Mouse (Mus musculus): ENCODE measurements around the gene Fam155a. TPM values are rescaled to one million over a fixed set of nuclear protein-coding genes. Genes with fewer than 3 reads are reported as not detected.

Gene Fam155a
- polyA plus RNA-seq, 1 experiment = not detected

GRCm38 (mm10) chr8:9580192-9580591 is 190.8 kb downstream of the Fam155a start:
- Histone ChIP-seq H3K4me3 (ENCODE audit: insufficient read depth, low read depth, low read length) (no peak overlapping the region), H3K4me1 (ENCODE audit: control insufficient read depth, insufficient read depth, insufficient read length, low read length) (no peaks in the 10 kb centered on the region), H3K27ac (replicated peaks; ENCODE audit: low read depth, low read length) (no peak overlapping the region)

DNA sequence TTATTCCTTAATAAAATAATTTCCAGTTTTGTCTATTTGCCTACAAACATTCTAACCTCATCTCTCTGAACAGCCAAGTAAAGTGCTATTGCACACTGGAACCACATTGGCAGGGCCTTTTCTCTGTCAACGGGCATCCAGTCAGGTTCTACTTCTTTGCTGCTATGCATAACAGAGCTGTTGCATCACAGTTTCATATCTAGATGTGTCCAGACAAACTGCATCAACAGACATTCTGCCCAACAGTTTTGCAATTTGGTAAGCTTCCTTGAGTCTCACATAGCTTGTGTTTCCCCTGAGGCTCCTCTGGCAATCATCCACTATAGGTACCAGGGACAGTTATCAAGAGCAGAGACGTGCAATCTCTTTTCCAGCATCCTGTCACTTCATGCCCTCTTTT is 199.0 kb downstream of the Fam155a start:
- H3K27ac ChIP-seq (replicated peaks; ENCODE audit: low read depth, low read length) = no peak overlapping the region
- H3K4me1 ChIP-seq (ENCODE audit: control insufficient read depth, insufficient read depth, insufficient read length, low read length) = no peaks in the 10 kb centered on the region
- H3K4me3 ChIP-seq (ENCODE audit: insufficient read depth, low read depth, low read length) = no peak overlapping the region

DNA sequence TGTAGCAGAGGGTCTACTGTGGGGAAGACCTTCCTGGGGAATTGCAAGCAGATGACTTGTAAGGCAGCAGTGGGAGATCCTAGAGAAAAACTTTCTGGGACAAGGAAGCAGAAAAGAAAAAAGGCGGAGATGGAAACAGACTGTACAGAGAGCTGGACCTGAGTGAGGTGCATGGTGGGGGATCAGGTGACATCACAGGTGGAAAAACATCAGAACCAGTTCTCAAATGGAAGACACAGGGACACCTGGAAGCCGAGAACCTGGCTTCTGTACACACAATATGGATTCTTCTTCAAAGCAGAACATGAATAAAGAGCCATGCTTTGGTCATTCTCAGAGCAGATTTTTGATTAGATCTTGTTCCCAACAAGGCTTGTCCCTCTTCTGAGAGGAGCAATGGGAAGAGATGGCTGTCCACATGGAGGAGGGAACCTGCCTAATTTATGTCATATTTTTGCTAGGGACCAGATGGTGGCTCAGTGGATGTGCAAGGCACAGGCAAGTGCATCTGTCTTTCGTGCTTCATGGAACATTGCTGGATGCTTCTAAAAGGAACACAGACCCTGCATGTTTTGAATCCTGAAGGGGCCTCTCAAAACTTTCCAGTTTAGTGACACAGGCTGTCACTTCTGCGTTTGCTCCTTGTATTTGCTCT is 201.3 kb downstream of the Fam155a start:
- Histone ChIP-seq H3K4me1 (ENCODE audit: control insufficient read depth, insufficient read depth, insufficient read length, low read length) (no peaks in the 10 kb centered on the region), H3K4me3 (ENCODE audit: insufficient read depth, low read depth, low read length) (no peak overlapping the region), H3K27ac (replicated peaks; ENCODE audit: low read depth, low read length) (no peak overlapping the region)

DNA sequence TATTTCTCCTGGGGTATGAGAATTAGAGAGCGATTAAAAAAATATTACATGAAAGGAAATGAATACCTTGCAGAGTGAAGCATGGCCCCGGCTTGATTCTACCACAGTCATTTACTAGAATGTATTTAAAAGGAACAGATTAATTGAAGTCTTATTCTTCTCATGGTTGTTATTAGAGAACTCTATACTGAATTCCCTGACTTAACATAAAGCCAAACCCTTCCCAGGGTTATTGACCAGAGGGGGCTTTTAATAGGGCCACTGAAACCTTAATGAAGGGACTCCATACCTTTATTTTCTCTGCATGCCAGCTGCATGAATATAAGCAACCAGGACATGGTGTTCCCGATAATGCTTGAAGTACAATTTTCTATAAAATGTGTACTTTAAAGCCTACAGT is 221.8 kb downstream of the Fam155a start:
- Histone ChIP-seq H3K27ac (replicated peaks; ENCODE audit: low read depth, low read length) (no peak overlapping the region), H3K4me3 (ENCODE audit: insufficient read depth, low read depth, low read length) (no peak overlapping the region), H3K4me1 (ENCODE audit: control insufficient read depth, insufficient read depth, insufficient read length, low read length) (no peaks in the 10 kb centered on the region)

- Histone ChIP-seq H3K4me3 (ENCODE audit: insufficient read depth, low read depth, low read length) (no peak overlapping the region), H3K4me1 (ENCODE audit: control insufficient read depth, insufficient read depth, insufficient read length, low read length) (no peaks in the 10 kb centered on the region), H3K27ac (replicated peaks; ENCODE audit: low read depth, low read length) (no peak overlapping the region)
Observed at GRCm38 (mm10) chr8:9547558-9547954, 223.4 kb downstream of the Fam155a start.

DNA sequence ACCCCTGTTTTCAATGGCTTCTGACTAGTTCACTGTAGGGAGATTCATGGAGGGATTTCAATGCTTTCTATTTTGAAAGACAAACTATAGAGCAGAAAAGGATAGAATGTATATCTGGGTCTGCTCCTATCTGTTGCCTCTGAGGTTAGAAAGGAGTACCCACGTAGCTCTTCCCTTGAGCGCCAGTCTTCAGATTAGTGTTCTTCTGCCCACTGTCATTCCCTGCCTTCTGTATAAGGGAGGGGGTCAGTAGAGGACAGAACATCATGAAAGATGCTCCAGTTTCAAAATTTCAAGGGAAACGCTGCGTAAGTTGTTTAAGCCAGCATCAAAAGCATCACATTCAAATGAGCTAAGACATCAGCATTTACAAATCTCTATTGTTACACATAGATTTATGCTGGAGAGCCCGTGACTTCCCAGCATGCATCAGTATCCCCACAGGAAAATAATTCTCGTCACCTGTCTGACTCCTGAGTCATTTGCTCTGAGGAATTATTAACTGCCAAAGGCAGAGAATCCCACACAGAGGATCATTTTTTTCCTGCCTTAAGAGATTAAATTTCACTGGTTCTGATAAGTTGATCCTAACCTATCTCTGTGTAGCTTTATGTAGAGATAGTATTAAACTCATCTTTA is 223.9 kb downstream of the Fam155a start:
- Histone ChIP-seq H3K4me1 (ENCODE audit: control insufficient read depth, insufficient read depth, insufficient read length, low read length) (no peaks in the 10 kb centered on the region), H3K27ac (replicated peaks; ENCODE audit: low read depth, low read length) (no peak overlapping the region), H3K4me3 (ENCODE audit: insufficient read depth, low read depth, low read length) (no peak overlapping the region)

GRCm38 (mm10) chr8:9546429-9546828 is 224.5 kb downstream of the Fam155a start:
- Histone ChIP-seq H3K4me3 (ENCODE audit: insufficient read depth, low read depth, low read length) (no peak overlapping the region), H3K27ac (replicated peaks; ENCODE audit: low read depth, low read length) (no peak overlapping the region), H3K4me1 (ENCODE audit: control insufficient read depth, insufficient read depth, insufficient read length, low read length) (no peaks in the 10 kb centered on the region)

DNA sequence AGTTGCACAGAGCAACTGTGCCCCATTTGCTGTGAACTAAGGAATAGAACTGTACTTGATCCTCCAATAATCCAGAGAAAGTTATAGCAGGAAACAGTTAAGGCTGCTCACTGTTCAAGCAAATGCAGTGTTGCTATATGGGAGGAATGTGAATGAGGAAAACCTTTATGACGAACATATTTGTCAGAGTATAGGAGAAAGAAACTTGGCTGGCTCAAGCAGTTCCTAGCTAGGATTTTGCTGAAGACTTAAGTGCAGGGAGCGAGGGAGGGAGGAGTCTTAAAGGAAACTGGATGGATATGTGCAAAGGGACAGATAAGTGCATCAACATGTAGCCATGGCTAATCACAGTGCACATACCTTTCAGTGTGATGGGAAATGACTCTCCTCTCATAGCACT is 225.3 kb downstream of the Fam155a start:
- H3K4me3 ChIP-seq (ENCODE audit: insufficient read depth, low read depth, low read length) = no peak overlapping the region
- no peak overlapping the region for H3K27ac ChIP-seq (replicated peaks; ENCODE audit: low read depth, low read length)
- no peaks in the 10 kb centered on the region for H3K4me1 ChIP-seq (ENCODE audit: control insufficient read depth, insufficient read depth, insufficient read length, low read length)

GRCm38 (mm10) chr8:9535730-9536372 is 235.1 kb downstream of the Fam155a start:
- no peak overlapping the region for H3K27ac ChIP-seq (replicated peaks; ENCODE audit: low read depth, low read length)
- no peaks in the 10 kb centered on the region for H3K4me1 ChIP-seq (ENCODE audit: control insufficient read depth, insufficient read depth, insufficient read length, low read length)
- H3K4me3 ChIP-seq (ENCODE audit: insufficient read depth, low read depth, low read length) = no peak overlapping the region

DNA sequence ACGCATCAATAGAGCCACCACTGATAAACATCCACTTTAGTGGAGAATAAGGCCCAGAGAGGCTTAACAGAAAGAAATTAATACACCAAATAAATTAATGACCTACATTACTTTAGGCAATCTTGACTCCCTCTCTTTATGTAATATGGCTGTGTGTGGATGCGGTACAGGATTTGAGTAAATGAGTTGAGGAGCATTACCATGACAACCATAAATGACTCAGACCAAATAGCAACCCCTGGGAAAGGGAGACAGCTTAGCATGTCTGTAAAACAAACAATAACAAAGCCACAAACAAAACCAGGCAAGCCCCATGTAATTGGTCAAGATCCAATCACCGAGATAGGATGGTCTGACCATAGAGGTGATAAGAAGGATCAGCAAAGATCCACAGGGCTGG is 244.4 kb downstream of the Fam155a start:
- no peak overlapping the region for H3K4me3 ChIP-seq (ENCODE audit: insufficient read depth, low read depth, low read length)
- no peak overlapping the region for H3K27ac ChIP-seq (replicated peaks; ENCODE audit: low read depth, low read length)
- no peaks in the 10 kb centered on the region for H3K4me1 ChIP-seq (ENCODE audit: control insufficient read depth, insufficient read depth, insufficient read length, low read length)

GRCm38 (mm10) chr8:9521577-9521976 is 249.4 kb downstream of the Fam155a start:
- Histone ChIP-seq H3K27ac (replicated peaks; ENCODE audit: low read depth, low read length) (no peak overlapping the region), H3K4me1 (ENCODE audit: control insufficient read depth, insufficient read depth, insufficient read length, low read length) (no peaks in the 10 kb centered on the region), H3K4me3 (ENCODE audit: insufficient read depth, low read depth, low read length) (no peak overlapping the region)

DNA sequence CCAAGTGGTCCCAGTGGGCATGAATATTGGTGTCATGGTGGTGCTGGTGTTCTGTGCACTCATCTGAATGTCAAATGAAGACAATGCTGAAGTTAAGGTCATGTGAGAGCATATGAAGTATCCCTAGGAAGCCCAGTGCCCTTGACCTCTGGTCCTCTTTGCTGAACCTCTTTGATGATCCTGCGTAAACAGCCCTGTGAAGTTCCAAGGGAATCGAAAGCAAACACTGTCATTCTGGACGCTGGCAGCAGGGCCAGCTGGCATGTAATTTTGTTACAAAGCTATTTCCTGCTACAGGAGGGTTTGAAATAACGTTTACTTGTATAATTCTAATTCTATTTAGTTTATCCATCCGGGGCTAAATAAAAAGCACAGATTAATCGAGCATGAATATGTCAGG is 270.2 kb downstream of the Fam155a start:
- H3K4me3 ChIP-seq (ENCODE audit: insufficient read depth, low read depth, low read length) = no peak overlapping the region
- no peaks in the 10 kb centered on the region for H3K4me1 ChIP-seq (ENCODE audit: control insufficient read depth, insufficient read depth, insufficient read length, low read length)
- no peak overlapping the region for H3K27ac ChIP-seq (replicated peaks; ENCODE audit: low read depth, low read length)

GRCm38 (mm10) chr8:9494225-9494598 is 276.7 kb downstream of the Fam155a start:
- H3K4me3 ChIP-seq (ENCODE audit: insufficient read depth, low read depth, low read length) = no peak overlapping the region
- H3K4me1 ChIP-seq (ENCODE audit: control insufficient read depth, insufficient read depth, insufficient read length, low read length) = no peaks in the 10 kb centered on the region
- H3K27ac ChIP-seq (replicated peaks; ENCODE audit: low read depth, low read length) = no peak overlapping the region

DNA sequence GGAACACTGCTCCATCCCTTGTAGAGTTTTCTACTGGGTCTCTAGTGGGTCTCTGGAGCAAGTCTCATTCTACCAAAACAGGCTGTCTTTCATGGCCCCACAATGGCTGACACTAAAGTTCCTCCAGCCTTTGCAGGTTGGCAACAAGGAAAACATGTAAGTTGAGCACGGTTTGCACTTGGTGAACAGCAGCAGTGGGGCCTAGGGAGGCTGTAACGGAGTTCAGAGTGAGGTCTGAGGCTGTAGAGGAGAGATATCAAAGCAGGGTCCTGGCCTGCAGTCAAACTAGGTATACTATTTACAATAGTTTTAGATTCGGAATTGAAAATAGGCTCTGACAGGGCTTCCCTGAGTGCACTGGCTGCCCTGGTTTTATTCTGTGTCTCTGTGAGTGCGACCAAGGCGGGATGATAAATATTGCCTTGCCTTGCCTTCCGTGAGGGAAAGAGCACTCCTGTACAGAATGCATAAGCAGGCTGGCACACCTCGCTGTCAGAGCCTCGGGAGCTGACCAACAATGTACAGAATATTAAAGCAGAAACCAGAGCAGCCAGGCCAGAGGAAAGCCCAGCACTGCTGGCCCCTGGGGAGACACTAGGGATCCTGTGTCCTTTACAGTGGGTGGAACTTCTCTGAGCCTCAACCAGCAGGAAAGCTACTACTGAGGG is 277.3 kb downstream of the Fam155a start:
- no peak overlapping the region for H3K27ac ChIP-seq (replicated peaks; ENCODE audit: low read depth, low read length)
- H3K4me1 ChIP-seq (ENCODE audit: control insufficient read depth, insufficient read depth, insufficient read length, low read length) = no peaks in the 10 kb centered on the region
- no peak overlapping the region for H3K4me3 ChIP-seq (ENCODE audit: insufficient read depth, low read depth, low read length)

DNA sequence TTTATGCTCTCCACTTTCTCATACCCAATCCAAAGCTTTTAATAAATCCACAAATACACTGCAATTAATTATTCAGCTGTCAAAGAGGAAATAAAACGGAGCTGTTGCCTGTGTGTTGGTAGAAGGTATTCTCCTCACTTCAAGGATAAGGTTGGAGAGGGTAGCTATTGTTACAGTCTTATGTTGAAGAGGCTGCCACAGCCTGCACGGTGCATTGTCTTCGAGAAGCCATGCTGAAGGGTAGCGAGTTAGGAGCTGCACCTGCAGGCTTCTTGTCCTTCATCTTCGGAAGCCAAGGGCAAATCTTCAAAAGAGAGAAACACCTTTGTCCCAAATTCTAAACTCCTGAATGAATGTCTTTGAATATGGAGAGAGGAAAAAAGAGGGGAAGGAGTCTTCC is 288.4 kb downstream of the Fam155a start:
- no peak overlapping the region for H3K4me3 ChIP-seq (ENCODE audit: insufficient read depth, low read depth, low read length)
- no peak overlapping the region for H3K27ac ChIP-seq (replicated peaks; ENCODE audit: low read depth, low read length)
- H3K4me1 ChIP-seq (ENCODE audit: control insufficient read depth, insufficient read depth, insufficient read length, low read length) = no peaks in the 10 kb centered on the region

All from brown adipose tissue, adult 24 weeks (tissue).